Mouse (Mus musculus) heart, adult 18-20 months (tissue): ENCODE measurements around the gene Lgr5. TPM values are rescaled to one million over a fixed set of nuclear protein-coding genes. Genes with fewer than 3 reads are reported as not detected.

Experiments
- DNase-seq, 2 experiments: peaks; one replicate each; pipeline ENCODE4 v3.0.0; 2021 to 2022; ENCODE audit warnings: mixed read lengths in 1 of 2
- total RNA-seq, 2 experiments: library from RNA; stranded (reverse); gene quantifications; 2 replicates each; pipeline ENCODE4 v1.2.3; 2021

The Lgr5 gene
- total RNA-seq, 2 experiments from 2014 or later, result 0.08 to 0.20 TPM

- DNase-seq, result no peak
Observed at GRCm38 (mm10) chr10:115505155-115505554, 82.4 kb downstream of the Lgr5 start.

GRCm38 (mm10) chr10:115493778-115494141 is 93.8 kb downstream of the Lgr5 start:
- no peak for DNase-seq

GRCm38 (mm10) chr10:115492956-115493777 is 94.4 kb downstream of the Lgr5 start:
- DNase-seq, result no peak

- no peak for DNase-seq
Observed at GRCm38 (mm10) chr10:115491803-115492510, 95.6 kb downstream of the Lgr5 start.

- no peak for DNase-seq
Observed at GRCm38 (mm10) chr10:115485602-115486001, 102.0 kb downstream of the Lgr5 start.

- DNase-seq, result no peak
Observed at GRCm38 (mm10) chr10:115484660-115485059, 102.9 kb downstream of the Lgr5 start.

- peak in 1 of 2 experiments; percentile 13 for DNase-seq
Observed at GRCm38 (mm10) chr10:115478441-115479141, 109.0 kb downstream of the Lgr5 start.

GRCm38 (mm10) chr10:115476506-115476905 is 111.1 kb downstream of the Lgr5 start:
- DNase-seq, result no peak

- DNase-seq, result no peak
Observed at GRCm38 (mm10) chr10:115475000-115475550, 112.5 kb downstream of the Lgr5 start.

- DNase-seq, result no peak
Observed at GRCm38 (mm10) chr10:115473213-115473961, 114.2 kb downstream of the Lgr5 start.

GRCm38 (mm10) chr10:115470621-115471334 is 116.8 kb downstream of the Lgr5 start:
- peak in 1 of 2 experiments; percentile 5 for DNase-seq

- DNase-seq, result no peak
Observed at GRCm38 (mm10) chr10:115469040-115469439, 118.5 kb downstream of the Lgr5 start.

GRCm38 (mm10) chr10:115468632-115469031 is 118.9 kb downstream of the Lgr5 start:
- no peak for DNase-seq

- no peak for DNase-seq
Observed at GRCm38 (mm10) chr10:115467985-115468384, 119.6 kb downstream of the Lgr5 start.

- DNase-seq, result peak in 1 of 2 experiments; percentile 3
Observed at GRCm38 (mm10) chr10:115465778-115466177, 121.8 kb downstream of the Lgr5 start.

- no peak for DNase-seq
Observed at GRCm38 (mm10) chr10:115465072-115465471, 122.5 kb downstream of the Lgr5 start.

- DNase-seq, result no peak
Observed at GRCm38 (mm10) chr10:115462646-115463045, 124.9 kb downstream of the Lgr5 start.

- no peak for DNase-seq
Observed at GRCm38 (mm10) chr10:115457368-115458021, 130.1 kb downstream of the Lgr5 start.

GRCm38 (mm10) chr10:115448614-115449013 is 139.0 kb downstream of the Lgr5 start:
- DNase-seq, result no peak

GRCm38 (mm10) chr10:115437286-115437685 is 150.3 kb downstream of the Lgr5 start:
- no peak for DNase-seq
